Mouse (Mus musculus) layer of hippocampus, adult 2 months (tissue): ENCODE results near the gene Irgm1. TPM values are rescaled to one million over a fixed set of nuclear protein-coding genes. Genes with fewer than 3 reads are reported as not detected.
"Not testable (repeated sequence)": the region's sequence is repeated elsewhere in the genome, so short reads cannot be mapped to it uniquely, and the experiment has no call there.

Source experiments
- DNase-seq, 2 experiments: peaks; one replicate each; pipeline ENCODE4 v3.0.0; 2022; ENCODE audit warnings: low spot score in 2 of 2
- H3K27ac ChIP-seq: fragments of 200-600 bp; 2 replicates; pipeline ENCODE4 v1.8.1; 2022
- H3K4me3 ChIP-seq: fragments of 200-600 bp; 2 replicates; pipeline ENCODE4 v1.8.1; 2022; ENCODE audit warnings: mild to moderate bottlenecking
- CTCF ChIP-seq: fragments of 200-600 bp; conservative IDR thresholded peaks from 2 replicates; pipeline ENCODE4 v1.8.1; 2022; ENCODE audit warnings: antibody characterized with exemption, mild to moderate bottlenecking, moderate library complexity
- total RNA-seq, 2 experiments: library from RNA; stranded (reverse); gene quantifications; 2 replicates each; pipeline ENCODE4 v1.2.3; 2021

Irgm1 gene
- total RNA-seq, 2 experiments from 2014 or later, result 3.6 to 4.3 TPM

DNA sequence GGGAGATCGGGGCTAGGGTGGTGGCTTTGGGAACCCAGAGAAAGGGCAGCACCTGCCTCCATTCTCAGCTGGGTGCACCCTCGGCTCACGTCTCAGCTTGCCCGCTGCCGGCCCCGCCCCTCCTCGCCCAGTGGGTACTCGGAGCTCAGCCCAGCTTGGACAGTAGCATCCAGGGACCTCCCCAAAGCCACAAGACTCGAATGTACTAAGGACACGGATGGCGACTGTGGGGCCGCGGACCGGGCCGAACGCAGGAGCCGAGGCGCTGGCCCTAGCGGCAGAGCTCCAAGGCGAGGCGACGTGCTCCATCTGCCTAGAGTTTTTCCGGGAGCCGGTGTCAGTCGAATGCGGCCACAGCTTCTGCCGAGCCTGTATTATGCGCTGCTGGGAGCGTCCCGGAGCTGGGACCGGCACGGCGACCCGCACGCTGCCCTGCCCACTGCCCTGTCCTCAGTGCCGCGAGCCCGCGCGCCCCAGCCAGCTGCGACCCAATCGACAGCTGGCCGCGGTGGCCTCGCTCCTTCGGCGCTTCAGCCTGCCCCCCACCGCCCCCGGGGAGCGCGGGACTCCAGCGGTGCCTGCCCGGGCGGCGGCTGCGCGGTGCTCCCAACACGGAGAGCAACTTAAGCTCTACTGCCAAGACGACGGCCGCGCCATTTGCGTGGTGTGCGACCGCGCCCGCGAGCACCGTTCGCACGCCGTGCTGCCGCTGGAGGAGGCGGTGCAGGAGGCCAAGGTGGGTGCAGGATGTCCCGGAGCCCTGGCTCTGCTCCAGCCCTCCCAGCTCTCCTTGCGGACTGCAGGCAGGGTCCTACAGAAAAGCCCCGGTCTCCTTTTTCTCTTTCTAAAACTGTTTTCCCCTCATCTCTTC lies 33.9 kb downstream of the Irgm1 start:
- no peak for DNase-seq
- H3K27ac ChIP-seq, result peak overlapping the region; percentile 70
- peak; percentile 19; the same call in 1 of the 2 replicates for TF ChIP-seq CTCF
- peak overlapping the region; percentile 85 for H3K4me3 ChIP-seq

- peak overlapping the region; percentile 85 for H3K4me3 ChIP-seq
- H3K27ac ChIP-seq, result peak overlapping the region; percentile 70; the same call in 1 of the 2 replicates
- TF ChIP-seq CTCF, result no peak
- no peak for DNase-seq
Observed at GRCm38 (mm10) chr11:48836990-48837309, 34.5 kb downstream of the Irgm1 start.

DNA sequence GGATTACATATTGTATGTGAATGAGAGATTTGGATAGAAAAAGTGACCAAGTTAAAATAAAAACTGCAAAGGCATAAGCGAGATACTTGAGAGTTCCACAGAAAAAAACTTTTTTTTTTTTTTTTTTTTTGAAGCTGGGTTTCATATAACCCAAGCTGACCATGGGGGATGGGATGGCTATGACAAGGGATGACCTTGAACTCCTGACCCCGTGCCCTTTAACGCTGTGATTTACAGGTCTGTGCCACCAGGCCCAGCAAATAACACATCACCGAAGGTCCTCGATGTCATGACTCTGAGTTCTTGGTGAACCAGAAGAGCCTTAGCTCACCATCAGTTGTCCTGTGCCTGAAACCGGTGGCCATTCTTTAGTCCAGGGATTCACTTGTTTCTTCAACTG lies 35.6 kb downstream of the Irgm1 start:
- no peak for TF ChIP-seq CTCF

DNA sequence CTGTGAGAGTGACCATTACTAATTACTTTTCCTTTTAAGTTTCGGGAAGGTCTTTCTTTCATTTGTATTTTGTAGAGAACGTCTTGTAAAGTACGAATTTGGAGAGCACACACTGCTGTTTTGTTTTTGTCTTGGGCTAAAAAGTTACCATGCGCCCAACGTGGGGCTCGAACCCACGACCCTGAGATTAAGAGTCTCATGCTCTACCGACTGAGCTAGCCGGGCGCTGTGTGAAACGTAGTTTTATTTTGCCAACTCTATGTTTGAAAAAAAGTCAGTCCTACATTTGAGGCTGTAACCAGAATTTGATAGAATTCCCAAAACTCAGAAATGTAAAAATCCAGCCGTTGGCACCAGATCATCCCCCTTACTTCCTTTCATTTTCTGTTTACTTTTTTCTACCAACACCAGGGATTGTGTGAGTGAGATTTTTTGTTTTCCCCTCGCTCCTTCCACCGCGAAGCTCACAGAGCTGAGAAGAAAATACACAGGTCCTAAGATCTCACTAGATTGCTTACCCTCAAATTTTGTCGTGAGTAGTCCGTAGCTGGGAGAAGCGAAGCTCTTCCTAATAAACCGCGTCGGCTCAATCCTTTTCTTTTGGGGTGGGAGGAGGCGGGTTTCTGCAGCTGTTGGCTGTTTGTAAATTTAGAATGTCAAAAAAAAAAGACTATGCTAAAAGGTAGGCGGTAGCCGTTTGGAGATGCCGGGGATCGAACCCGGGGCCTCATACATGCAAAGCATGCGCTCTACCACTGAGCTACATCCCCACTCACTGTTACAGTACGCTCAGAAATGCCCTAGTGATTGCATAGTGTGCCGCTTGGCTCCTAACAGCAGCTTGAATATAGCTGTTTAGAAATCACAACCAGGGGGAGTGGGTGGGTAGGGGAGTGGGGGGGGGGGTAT lies 37.5 kb downstream of the Irgm1 start:
- Histone ChIP-seq H3K4me3 (peak overlapping the region; percentile 67), H3K27ac (peak overlapping the region; percentile 90)
- TF ChIP-seq CTCF, result no peak
- DNase-seq, result peak; percentile 90 to 93

More for the DNA sequence above, 35.6 kb downstream of the Irgm1 start:
- H3K27ac ChIP-seq, result no peak overlapping the region
- DNase-seq, result no peak
- no peak overlapping the region for H3K4me3 ChIP-seq

- peak overlapping the region; percentile 67 for H3K4me3 ChIP-seq
- H3K27ac ChIP-seq, result 0 out of 2 replicates have a peak overlapping the region, but pooled peaks have one; percentile 32
- no peak for TF ChIP-seq CTCF
- DNase-seq, result no peak
Observed at GRCm38 (mm10) chr11:48833078-48833730, 38.3 kb downstream of the Irgm1 start.

DNA sequence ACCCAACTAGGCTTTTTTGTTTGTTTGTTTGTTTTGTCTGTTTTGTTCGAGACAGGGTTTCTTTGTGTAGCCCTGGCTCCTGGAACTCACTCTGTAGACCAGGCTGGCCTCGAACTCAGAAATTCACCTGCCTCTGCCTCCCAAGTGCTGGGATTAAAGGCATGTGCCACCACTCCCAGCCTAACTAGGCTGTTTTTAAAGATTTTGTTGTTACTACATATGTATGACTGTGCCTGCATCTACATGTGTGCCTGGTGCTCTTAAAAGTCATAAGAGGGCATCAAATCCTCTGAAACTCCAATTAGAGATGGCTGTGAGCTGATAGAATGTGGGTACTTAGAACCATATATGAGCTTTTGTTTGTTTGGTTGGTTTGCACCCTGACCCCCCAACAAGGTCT lies 40.2 kb downstream of the Irgm1 start:
- DNase-seq, result no peak
- no peak overlapping the region for H3K27ac ChIP-seq
- TF ChIP-seq CTCF, result no peak
- H3K4me3 ChIP-seq, result no peak overlapping the region

GRCm38 (mm10) chr11:48830279-48830678 lies 41.2 kb downstream of the Irgm1 start:
- no peak for TF ChIP-seq CTCF
- Histone ChIP-seq H3K4me3 (no peak overlapping the region), H3K27ac (no peak overlapping the region)
- no peak for DNase-seq

DNA sequence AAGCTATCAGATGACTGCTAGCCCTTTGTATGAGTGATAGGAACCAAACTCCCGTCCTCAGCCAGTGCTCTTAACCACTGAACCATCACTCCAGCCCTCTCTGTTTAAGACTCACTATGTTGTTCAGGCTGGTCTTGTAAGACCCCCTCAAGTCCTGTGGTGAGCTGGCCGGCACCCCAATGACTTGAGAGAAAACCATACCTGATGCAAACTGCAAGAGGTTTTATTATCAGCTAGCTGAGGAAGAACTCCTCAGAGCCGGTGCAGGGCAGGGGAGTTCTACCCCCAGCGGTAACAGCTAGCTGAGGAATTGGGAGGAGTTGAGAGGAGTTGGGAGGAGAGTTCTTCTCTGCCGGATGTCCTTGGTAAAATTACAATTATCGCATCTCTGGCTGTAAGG lies 43.6 kb downstream of the Irgm1 start:
- DNase-seq, result no peak
- TF ChIP-seq CTCF, result no peak
- Histone ChIP-seq H3K27ac (peak overlapping the region; percentile 55), H3K4me3 (no peak overlapping the region)

DNA sequence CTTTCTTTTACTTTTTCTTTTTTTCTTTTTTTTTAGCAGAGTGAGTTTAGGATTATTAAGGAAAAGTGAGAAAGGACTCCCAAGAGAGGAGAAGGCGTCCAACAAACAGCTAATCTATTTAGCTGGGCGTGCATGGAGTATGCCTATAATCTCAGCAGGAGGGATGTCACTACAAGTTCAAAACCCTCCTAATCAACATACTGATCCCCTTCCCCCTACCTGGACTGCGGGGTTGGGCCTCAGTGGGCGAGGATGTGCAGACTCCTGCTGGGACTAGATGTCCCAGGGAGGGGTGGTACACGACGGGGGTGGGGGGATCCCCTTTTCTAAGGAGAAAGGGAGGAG lies 44.8 kb downstream of the Irgm1 start:
- TF ChIP-seq CTCF, result no peak
- peak overlapping the region; percentile 37 for H3K4me3 ChIP-seq
- no peak for DNase-seq
- peak overlapping the region; percentile 44; the same call in 1 of the 2 replicates for H3K27ac ChIP-seq

DNA sequence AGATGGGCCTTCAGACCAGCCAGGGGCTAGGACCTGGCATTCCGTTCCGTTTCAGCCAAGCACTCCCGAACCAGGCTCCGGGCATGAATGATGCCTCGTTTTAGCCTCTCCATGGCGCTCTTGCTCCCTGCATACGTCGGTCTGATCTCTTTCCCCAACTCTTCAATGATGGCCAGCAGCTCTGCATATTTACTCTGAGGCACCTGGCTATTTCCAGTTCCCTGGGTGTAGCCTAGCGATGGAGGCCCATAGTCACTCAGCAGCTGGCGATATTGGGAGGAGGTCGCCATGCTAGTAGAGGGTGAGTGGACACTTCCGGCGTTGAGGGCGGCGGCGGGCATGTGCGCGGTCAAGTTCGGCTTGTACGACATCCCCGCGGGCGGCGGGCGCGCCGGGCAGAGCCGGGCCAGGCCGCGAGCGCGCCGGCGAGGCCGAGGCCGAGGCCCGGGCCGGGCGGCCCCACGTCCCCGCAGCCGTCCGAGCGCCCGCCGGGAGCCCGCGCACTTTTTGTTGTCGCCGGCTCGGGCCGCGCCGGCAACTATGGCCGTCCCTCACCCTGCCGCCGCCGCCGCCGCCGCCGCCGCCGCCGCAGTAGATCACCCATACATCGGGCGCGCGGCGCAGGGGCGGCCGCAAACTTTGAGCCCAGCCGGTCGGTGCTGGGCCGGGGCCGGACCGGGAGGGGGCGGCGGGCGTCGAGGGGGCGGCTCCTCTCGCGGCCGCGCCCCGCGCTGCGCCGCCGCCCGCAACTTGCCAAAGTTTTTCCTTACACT lies 45.3 kb downstream of the Irgm1 start, which contains the start of the genes Trim7 and Gm12184:
TSS of gene Trim7 (plus strand) at position 162 of the 773 bp plus-strand sequence.
TSS of gene Gm12184 (minus strand) at position 677 of the 773 bp plus-strand sequence.
- H3K4me3 ChIP-seq, result peak within 1 kb of the TSS; percentile 37
- not testable (repeated sequence) for DNase-seq
- peak within 1 kb of the TSS; percentile 55 for H3K27ac ChIP-seq

GRCm38 (mm10) chr11:48824311-48824830 lies 47.1 kb downstream of the Irgm1 start:
- no peak for TF ChIP-seq CTCF
- DNase-seq, result no peak
- H3K27ac ChIP-seq, result no peak overlapping the region
- H3K4me3 ChIP-seq, result peak overlapping the region; percentile 60

GRCm38 (mm10) chr11:48823536-48823972 lies 47.9 kb downstream of the Irgm1 start:
- DNase-seq, result peak in 1 of 2 experiments; percentile 57

More at GRCm38 (mm10) chr11:48823536-48823972, 47.9 kb downstream of the Irgm1 start:
- no peak overlapping the region for H3K27ac ChIP-seq
- 0 out of 2 replicates have a peak, but pooled peaks have one; percentile 15 for TF ChIP-seq CTCF
- peak overlapping the region; percentile 60 for H3K4me3 ChIP-seq
